Mouse (Mus musculus) adrenal gland, adult 2 months (tissue): Measurements from ENCODE around the gene Slc38a2. TPM values are rescaled to one million over a fixed set of nuclear protein-coding genes. Genes with fewer than 3 reads are reported as not detected.
A peak's percentile ranks its signal among the peaks of the same experiment; 100 is the strongest.

ENCODE experiments used
- DNase-seq: peaks from one replicate; pipeline ENCODE4 v3.0.0; 2021
- polyA plus RNA-seq: library from polyadenylated mRNA; depleted of rRNA; stranded (reverse); fragments of >200 nt; gene quantifications from 2 replicates; pipeline ENCODE4 v1.2.3, GENCODE M21; 2012; rRNA removed
- total RNA-seq, 2 experiments: library from RNA; stranded (reverse); gene quantifications; 2 replicates each; pipeline ENCODE4 v1.2.3; 2021

Gene Slc38a2
- total and polyA plus RNA-seq, 3 experiments = 30.4 to 208 (median 113) TPM

DNA sequence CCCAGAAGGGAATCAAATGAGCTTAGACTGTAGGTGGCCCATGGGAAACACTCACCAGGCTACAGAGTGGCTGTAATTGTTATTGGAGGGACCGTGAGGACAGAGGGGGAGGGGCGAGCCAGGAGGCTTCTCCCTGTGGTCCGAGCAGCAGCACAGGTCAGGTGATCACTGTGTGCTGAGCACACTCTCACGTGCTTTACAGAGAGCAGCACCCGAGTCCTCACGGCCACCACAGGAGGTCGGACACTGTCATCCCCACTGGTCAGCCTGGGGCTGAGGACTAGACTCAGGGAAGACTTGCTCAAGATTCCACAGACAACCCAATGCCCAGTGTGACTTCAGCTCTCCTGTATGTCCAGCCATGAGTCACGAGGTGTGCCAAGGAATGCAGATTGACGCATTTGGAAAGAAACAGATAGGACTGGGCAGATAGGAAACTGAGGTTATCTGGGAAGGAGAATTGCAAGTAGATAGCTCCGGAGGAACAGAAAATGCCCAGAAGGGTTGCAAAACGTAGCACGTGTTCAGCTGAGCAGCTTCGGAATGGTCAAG lies 38.9 kb downstream of the Slc38a2 start:
- DNase-seq = peak; percentile 22

DNA sequence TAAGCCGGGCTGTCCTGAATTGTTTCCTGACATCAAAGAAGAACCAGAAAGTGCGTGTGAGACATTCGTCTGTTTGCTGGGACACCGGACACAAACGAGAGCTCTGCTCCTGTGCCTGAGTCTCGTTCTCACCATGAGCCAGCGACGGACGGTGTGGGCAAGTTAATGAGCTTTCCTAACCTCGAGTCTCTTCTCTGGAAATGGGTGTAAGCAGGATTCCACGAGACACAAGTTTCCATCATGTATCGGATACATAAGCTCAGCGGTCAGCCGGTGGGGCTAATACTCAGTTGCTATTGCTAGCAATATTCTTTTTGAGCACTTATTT lies 41.3 kb downstream of the Slc38a2 start:
- no peak for DNase-seq

DNA sequence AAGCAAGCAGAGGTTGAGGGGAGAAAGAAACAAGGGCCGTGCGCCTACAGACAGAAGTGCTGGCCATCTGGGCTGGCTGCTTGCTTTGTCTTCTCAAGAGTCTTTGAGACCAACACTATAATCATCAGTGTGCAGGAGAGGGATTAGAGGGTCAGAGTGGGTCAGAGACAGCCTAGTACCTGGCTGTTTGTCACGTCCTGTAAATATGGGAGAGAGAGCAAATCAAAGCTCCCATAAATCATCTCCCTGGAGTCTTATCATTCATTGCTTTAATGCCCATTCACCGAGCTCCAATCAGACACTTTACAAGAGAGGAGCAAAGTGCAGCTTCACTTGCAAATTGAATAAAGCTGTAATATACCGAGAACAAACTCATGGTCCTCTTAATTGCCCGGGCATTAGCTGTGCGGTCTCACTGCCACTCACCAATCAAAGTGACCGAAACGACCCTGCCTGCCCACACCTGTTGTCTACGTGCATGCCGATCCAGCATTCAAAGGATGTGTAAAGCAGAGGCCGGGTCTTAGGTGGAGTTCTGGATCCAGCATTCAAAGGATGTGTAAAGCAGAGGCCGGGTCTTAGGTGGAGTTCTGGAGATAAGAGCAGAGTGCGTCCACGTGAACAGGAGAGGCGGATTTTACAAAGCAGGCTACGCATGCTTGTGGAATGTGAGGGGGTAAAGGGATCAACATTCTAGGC lies 41.8 kb downstream of the Slc38a2 start:
- no peak for DNase-seq

DNA sequence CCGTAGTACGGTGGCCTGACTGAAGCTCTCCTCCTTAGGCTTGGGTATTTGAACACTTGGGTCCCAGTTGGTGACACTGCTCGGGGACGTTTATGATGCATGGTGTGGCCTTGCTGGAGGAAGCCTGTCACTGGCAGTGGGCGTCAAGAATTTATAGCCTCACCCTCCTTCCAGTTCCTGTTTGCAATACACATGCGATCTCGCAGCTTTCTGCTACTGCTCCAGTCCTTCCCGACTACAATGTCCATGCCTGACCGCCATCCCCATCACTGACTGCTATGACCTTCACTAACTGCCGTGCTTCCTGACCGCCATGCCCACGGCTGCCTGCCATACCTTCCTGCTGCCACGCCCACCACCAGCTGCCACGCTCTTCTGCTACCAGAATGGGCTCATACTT lies 44.0 kb downstream of the Slc38a2 start:
- DNase-seq = no peak

DNA sequence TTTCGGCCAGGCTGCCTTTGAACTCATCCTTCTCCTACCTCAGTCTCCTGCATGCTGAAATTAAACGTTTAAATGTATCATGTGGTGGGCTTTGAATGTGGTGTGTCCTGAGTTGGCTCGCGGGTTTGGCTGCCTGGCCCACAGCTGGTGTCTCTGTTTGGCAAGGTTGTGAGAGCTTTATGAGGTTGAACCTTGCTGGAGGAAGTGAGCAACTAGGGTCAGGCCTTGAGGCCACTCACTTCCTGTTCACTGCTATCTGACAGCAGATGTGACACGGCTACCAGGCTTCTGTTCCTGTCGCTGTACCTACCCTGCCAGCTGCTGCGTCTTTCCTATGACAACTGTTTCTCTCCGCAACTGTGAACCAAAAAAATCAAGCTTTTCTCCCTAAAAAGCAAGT lies 44.8 kb downstream of the Slc38a2 start:
- no peak for DNase-seq

DNA sequence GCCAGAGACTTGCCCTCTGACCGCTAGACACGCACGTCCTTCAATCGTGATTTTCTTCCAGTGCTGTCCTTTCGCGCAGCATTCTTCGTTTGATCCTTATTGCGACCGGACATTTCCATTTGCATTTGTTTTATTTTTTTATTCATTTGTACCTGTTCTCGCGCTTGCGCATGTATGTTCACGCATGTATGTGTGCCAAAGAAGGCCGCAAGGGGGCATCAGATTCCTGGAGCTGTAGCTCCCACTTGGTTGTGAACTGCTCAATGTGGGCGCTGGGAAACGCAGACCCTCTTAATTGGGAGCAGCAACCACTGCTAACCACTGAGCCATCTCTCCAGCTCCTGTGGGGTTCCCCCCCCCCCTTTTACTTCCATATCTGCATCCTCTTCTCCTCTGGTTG lies 46.5 kb downstream of the Slc38a2 start:
- no peak for DNase-seq

DNA sequence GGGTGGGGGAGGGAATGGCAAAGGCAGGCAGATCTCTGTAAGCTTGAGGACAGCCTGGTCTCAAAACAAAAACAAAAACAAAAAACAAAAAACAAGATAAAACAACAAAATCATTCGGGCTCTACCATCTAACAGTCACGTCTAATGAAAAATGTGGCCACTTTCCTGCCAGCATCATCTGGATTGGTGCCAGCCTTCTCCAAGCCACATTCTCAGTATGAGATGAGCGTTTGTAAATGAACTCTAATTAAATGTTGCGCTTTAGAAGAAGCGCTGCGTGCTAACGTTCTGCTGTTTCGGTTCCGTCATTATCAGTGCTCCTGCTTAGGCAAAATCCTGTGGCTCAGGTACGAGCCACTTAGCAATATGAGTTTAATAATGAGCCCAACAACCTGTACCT lies 47.0 kb downstream of the Slc38a2 start:
- no peak for DNase-seq

DNA sequence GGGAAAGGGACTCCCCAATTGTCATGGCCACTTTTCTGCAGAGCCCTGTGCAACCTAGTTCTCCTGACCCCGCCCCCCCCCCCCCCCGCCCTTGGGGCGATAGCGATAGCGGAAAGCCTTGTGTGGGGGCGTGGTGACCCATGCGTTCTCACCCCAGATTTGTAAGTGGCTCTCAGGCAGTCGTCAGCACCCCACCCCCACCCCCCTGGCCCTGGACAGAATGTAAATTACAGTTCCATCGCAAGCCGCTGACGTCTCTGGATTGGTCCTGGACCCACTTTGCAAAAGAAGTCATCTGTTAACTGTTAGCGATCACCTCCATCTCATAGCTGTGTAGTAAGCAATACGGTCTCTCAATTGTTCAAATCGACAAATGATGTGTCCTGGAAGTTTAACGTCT lies 52.2 kb downstream of the Slc38a2 start:
- no peak for DNase-seq

DNA sequence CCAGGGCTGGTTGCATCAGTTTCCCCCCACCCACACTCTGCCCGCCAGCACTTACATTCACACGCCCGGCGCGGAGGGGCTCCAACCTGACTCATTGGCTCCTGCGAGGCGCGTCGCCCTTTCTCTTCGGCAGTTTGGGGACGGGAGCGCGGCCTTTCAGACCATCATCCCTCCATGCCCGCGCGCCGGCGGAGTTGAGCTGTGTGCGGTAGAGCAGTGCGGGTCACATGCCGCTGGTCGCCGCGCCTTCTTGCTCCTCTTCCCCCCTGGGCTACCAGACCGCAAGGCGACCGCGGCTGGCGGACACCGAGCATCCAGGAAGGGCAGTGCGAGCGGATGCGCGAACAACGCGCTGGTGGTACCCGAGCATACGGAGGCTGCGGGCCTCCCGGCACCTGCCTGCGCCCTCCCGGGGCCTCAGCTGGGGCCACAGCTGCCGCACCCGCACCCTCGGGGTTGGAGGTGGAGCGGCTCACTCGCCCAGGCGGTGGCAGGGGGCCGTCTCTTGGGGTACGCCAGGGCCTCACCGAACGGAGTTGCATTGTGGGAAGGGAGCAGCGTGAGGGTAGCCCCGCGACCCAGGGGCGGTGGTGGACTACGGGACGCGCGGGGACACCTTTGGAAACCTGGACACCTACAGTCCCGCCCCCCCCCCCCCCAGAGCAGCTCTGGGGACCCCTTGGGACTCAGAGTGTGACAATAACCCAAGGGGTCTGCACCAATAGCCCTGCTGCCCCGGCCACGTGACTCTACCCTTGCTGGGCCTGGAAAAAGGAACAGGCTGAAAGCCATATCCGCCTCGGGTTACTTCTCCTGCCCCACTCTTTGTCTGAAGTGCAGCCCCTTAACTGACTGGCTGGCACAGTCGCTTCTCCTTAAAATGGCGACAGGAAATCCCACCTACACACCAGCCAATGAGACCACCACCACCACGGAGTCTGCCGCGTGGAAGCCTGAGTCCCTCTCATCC lies 56.8 kb downstream of the Slc38a2 start, which contains the start of gene Slc38a1:
Gene Slc38a1 (minus strand): TSS at position 478 of the 970 bp plus-strand sequence.
- DNase-seq = peak; percentile 59

DNA sequence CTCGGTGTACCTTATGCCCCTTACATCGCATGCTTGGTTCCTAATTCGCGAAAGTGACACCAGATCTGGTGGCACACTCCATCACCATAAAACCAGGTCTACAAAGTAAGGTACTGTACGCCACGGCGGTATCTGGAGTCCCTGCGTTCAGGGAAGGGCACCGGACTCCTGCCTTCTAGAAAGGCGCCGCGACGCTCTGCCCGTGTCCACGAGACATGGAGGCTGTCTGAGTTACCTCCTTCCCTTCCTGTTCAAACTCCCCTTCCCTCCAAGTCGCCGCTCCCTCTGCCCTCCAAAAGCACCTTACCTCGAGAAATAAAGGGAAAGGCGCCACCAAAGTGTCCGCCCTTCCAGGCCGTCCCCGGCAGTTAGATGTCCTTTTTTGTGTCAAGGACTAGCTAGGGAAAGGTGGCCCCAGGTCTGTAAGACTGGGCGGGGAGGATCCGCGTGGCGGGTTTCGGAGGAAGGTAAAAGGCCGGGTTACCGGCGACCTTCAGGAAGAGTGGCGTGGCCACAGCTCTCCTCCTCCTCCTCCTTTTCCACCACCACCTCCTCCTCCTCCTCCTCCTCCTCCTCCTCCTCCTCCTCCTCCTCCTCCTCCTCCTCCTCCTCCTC lies 57.6 kb downstream of the Slc38a2 start:
- DNase-seq = peak; percentile 36

DNA sequence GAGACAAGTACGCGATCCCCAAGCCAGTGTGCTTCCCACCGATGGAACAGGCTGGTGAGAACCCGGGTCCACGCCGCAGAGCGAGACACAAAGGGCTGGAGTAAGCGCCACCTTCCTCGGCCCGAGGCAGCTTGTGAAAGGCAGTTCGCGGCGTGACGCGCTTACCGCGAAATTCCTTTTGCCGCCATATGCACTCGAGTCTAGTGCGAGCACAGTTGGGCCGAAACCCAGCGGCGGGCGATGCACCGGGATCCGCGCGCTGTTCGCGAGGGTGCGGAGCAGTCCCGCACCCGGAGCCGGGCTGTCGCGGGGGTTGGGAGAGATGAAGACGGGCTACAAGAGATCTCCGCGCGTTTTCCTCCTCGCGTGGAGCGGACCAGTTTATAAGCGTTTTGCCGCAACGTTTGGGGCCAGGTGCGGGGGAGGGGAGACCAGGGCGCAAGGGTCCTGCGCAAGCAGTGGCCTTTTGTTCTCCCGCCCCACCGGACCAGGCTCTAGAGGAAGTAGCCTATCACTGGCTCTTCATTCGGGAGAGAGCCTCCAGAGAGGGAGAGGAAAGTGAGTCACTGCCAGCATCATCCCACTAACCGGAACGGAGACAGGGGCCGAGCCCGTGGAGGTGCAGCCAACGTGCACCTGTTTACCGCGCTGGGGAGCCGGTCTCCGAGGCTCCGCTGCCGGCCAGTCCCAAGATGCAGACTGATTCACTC lies 58.3 kb downstream of the Slc38a2 start:
- DNase-seq = peak; percentile 80

DNA sequence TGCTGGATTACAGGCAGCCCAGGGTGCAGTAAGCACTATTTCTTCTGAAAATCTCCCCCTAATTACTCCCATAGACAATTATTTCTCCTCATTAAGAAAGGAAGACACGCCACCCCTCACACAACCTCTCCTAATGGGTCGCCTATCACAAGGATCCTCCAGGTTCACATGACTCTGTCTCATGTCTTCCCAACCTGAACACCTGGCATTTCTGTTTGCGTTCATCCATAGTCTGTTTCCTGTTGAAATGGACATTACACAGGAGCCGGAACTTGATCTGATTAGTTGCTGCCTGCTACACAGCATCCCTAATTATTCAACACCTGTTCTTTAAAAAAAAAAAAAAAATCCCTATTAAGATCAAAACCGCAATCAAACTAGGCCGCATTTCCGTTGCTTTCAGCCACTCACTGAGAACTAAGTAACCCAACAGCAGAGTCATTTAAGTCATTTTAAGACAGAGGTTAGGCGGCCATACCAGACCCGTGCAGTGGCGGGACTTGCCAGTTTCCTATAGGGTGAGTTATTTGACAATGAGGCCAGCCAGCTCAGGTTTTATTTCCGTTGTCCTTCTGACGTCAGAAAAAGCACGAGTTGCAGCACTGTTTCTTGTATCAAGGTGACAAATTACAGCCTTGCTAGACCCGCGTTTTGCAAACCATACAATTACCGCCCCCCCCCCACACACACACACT lies 59.1 kb downstream of the Slc38a2 start:
- DNase-seq = no peak

DNA sequence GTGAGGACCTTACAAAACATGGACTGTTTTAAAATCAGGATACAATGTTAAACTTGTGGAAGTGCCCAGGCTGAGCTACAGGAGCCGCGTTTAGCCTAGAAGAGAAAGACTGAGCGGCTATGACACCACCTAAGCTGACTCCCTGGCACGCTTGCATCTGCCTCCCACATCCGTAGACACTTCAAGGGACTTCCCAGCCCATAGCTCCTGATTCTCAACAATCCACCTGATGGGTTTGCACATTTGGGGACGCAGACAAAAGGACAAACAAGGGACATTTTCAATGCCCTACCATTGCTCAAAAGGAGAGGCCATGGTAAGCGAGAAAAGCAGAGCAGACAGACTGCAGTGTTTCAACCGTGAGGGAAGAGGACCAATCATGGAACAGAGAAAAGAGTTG lies 59.9 kb downstream of the Slc38a2 start:
- DNase-seq = no peak

DNA sequence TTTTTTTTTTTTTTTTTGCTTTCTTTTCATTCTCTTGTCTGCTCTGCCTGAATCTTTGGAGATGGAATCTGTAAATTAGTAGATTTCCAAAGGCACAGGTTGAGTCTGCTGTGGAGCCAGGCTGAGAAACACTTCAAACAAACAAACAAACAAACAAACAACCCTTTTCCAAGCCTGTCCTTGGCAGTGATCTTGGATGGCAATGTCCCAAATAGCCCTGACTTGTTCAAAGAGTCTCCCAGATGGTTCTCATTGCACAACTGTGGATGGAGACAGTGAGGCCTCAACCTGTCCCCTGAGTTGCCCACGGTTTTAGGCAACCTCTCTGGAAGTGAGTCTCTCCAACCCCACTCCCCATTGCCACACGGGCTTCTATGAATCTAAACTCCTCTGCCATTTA lies 60.9 kb downstream of the Slc38a2 start:
- DNase-seq = no peak

DNA sequence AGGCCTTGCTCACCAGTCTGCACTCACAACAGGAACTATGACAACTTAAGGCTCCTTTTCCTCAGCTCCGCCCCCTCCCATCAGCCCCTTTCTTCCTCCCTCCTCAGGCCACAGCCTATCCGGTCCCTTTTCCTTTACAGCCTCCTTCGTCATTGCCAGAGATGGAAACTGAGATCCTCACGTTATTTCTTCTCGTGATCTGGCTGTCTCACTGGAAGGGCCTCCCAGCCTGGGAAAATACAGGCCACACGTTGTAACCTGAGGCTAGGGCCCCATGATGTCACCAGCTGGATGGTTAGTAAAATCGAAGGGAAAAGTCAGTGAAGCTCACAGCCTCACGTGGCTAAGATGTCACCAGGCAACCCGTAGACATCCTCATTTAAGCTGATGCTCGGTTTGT lies 61.4 kb downstream of the Slc38a2 start:
- DNase-seq = no peak

Other genes with a start within 250 kb of the Slc38a2 start
- 10 to 100 TPM; 66.0 to 73.7 TPM for gene Scaf11, start 238.9 kb downstream of the Slc38a2 start, total RNA-seq
- 19.9 and 23.0 TPM in 2 replicates for gene Scaf11, start 238.9 kb downstream of the Slc38a2 start, polyA plus RNA-seq
- gene Slc38a1, start 56.8 kb downstream of the Slc38a2 start, total RNA-seq = 10 to 100 TPM; 25.3 to 29.1 TPM
- 4.4 and 6.5 TPM in 2 replicates for gene Slc38a1, start 56.8 kb downstream of the Slc38a2 start, polyA plus RNA-seq